Mouse (Mus musculus): ENCODE data around the gene Masp2.

DNA sequence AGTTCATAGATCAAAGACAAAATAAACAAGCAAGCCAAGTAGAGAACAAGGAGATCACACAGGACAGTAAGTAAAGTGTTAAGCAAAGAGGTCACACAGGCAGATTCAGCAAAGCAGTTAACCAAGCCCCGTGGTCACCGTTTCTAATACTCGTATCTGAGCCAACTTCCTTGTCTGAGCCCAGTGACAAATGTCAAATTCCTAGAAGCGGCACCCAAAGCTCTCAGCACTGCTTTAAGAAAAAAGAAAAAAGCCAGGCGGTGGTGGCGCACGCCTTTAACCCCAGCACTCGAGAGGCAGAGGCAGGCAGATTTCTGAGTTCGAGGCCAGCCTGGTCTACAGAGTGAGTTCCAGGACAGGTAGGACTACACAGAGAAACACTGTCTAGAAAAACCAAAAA lies 15.7 kb upstream of the Masp2 start:
- no peak for TF ChIP-seq CTCF (IDR thresholded peaks at IDR 0.05; ENCODE audit: control insufficient read depth, insufficient read depth, insufficient replicate concordance, low read depth, low read length)
- no peak for TF ChIP-seq POLR2A (IDR thresholded peaks at IDR 0.05; ENCODE audit: control insufficient read depth, low read depth, low read length)
